Mouse (Mus musculus): ENCODE results near the gene Olfr775.

Olfr775 gene

GRCm38 (mm10) chr10:129248112-129248511, at the start of gene Olfr775:
Gene Olfr775, plus strand, starts transcription at chr10:129248412.
- no peak for DNase-seq (ENCODE audit: low read depth, low spot score)

GRCm38 (mm10) chr10:129230737-129231136, 17.5 kb upstream of the Olfr775 start:
- no peak for DNase-seq (ENCODE audit: low read depth, low spot score)

- no peak for DNase-seq (ENCODE audit: low read depth, low spot score)
Measured at GRCm38 (mm10) chr10:129235904-129236303, 12.3 kb upstream of the Olfr775 start, which contains the start of gene Olfr774. Gene Olfr774, plus strand, starts transcription at chr10:129236204.

- no peak for DNase-seq (ENCODE audit: low read depth, low spot score)
Measured at GRCm38 (mm10) chr10:129258827-129259226, 10.6 kb downstream of the Olfr775 start, which contains the start of gene Olfr776. Gene Olfr776, plus strand, starts transcription at chr10:129259127.

GRCm38 (mm10) chr10:129271081-129271535, 22.9 kb downstream of the Olfr775 start, which contains the start of gene Olfr777:
Gene Olfr777, minus strand, starts transcription at chr10:129271485.
- DNase-seq (ENCODE audit: low read depth, low spot score): no peak

Measured in embryo, embryonic 11.5 days (tissue).